Mouse (Mus musculus) testis, postnatal 14 days (tissue): ENCODE data around the gene Srms.

Experiments
- DNase-seq: peaks from one replicate; pipeline ENCODE4 v3.0.0; 2021; ENCODE audit warnings: low spot score

The Srms gene

GRCm38 (mm10) chr2:181166469-181166868 is 46.5 kb downstream of the Srms start:
- no peak for DNase-seq

- DNase-seq: no peak
Observed at GRCm38 (mm10) chr2:181160821-181161220, 52.2 kb downstream of the Srms start.

- DNase-seq: no peak
Observed at GRCm38 (mm10) chr2:181159771-181160170, 53.2 kb downstream of the Srms start.

- no peak for DNase-seq
Observed at GRCm38 (mm10) chr2:181159091-181159514, 53.9 kb downstream of the Srms start.

GRCm38 (mm10) chr2:181158471-181158870 is 54.5 kb downstream of the Srms start:
- no peak for DNase-seq

- no peak for DNase-seq
Observed at GRCm38 (mm10) chr2:181157716-181158302, 55.2 kb downstream of the Srms start.

- DNase-seq: no peak
Observed at GRCm38 (mm10) chr2:181157180-181157579, 55.8 kb downstream of the Srms start.

GRCm38 (mm10) chr2:181156248-181157121 is 56.5 kb downstream of the Srms start, which contains the start of gene Eef1a2:
Gene Eef1a2, minus strand, starts transcription at chr2:181157014.
- no peak for DNase-seq

GRCm38 (mm10) chr2:181155801-181156200 is 57.2 kb downstream of the Srms start:
- DNase-seq: no peak
